Mouse (Mus musculus) cerebellum, adult 9-10 months (tissue): ENCODE measurements at regions not wholly inside any gene's neighbourhood (a gene's known extent, or its start where the extent isn't known, plus 50 kb on each side); places are given as distances from the start of the nearest gene placed in this dataset.
"Not testable (repeated sequence)": the region's sequence is repeated elsewhere in the genome, so short reads cannot be mapped to it uniquely, and the experiment has no call there.

ENCODE experiments used
- DNase-seq: peaks from one replicate; pipeline ENCODE4 v3.0.0; 2022

DNA sequence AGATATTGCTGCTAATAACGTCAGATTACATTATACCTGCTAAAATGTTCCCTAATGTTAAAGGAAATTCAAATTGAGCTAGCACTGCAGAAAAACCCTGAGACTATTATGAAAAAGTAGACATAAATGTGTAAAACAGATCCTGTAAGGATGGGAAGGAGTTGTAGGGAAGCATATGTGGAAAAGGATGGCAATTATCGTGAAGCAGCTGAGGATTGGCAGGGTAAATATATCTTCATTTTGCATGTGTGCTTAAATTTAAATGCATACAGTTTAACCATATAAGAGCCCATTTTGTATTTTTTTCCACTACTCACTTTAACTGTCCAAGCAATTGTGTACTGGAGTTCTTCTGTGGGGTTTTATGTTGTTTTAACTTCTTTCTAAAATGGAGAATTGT lies 1751.9 kb downstream of the Cntnap5b start:
- no peak for DNase-seq

DNA sequence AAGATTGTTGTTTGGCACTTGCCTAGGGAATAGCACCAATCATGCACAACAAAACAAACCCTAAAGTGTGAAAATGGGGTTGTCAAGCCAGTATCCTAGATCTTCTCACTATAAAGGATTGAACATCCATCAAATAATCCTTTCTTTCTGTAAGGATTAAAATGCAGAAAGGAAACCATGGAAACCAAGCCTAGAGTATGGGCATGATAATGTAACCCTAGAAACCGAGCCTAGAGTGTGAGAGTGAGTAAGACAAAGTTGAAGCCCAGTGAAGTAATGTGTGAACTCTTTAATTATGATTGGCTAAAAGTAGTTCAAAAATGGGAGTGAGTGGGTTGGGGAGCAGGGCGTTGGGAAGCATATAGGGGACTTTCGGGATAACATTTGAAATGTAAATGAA lies 1757.4 kb downstream of the Cntnap5b start:
- DNase-seq: no peak

DNA sequence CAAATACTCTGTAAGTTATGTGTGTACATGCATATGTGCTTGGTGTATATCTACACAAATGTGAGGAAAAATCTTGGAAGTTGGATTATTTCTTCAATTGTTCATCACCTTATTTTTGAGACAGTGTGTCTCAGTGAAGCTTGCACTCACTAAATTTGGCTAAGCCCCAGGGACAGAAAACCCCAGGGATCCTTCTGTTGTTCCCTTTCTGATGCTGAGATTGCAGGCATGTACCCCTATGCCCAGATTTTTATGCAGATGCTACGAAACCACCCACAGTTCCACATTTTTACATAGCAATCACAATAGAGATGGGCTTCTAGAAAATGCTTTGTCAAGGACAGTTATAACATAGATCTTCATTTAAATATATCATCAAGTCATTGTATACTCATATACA lies 1799.7 kb downstream of the Cntnap5b start:
- no peak for DNase-seq

DNA sequence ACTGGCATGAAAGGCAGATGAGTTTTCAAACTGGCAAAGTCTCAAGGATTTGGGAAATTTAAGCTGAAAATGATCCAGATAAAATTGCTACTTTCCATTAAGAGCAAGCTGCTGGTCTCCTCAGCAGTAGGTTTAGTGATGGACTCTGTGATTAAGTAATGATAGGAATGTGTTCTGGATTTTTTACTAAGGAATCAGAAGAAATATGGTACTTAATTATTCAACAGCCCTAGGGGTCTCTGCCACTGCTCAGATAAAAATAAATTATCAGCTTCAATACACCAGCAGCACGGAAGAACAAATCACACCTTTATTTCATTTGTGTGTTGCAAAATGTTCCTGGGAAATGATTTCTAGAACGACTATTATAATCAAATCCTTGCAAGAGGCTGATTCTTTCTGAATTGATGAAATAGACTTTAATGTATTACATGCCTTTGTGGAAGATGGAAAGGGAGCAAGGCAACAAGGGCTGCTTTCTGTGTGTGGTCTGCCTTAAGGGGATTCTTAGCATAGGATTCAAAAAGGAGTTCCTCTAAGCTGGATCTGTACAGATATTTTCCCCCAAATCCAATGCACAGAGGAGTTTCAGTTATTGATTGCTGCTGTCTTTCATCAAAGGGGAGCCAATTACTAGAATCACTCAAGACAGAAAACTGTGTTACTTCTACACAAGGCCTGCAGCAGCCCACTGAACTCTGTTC lies 1812.9 kb downstream of the Cntnap5b start:
- no peak for DNase-seq

DNA sequence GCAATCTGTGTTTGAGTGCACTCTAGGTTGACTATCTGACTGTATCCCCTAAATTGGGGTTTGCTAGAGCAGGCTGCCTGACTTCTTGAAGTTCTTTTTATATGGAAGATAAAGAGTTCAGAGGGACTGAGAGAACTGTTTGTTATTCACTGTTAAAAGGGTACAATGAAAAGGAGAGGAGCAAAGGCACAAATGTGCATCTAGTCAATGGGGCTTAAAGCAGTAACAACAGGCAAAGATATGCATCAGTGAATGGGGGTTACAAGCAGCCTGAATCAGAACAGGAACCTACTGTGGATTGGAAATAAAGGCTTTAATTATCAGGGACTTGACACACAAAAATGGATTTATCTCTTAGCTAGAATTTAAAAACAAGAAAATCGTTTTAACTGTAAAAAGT lies 1855.9 kb downstream of the Cntnap5b start:
- no peak for DNase-seq

DNA sequence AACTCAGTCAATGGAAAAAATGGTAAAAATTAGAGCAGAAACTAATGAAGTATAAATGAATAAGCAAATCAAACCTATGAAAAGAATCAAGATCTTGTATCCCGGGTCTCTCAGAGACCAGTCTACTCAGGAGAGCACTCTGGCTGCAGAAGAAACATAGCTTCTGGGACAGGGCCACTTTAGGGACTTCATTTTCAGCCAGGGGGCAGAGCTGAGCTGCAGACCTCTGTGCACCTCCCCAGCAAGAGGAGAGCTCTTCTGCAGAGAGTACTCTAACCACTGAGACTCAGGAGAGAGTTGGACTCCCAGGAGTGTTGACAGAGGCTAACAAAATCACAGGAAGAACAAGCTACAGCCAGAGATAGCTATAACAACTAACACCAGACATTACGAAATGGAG lies 1856.4 kb downstream of the Cntnap5b start:
- DNase-seq: no peak

DNA sequence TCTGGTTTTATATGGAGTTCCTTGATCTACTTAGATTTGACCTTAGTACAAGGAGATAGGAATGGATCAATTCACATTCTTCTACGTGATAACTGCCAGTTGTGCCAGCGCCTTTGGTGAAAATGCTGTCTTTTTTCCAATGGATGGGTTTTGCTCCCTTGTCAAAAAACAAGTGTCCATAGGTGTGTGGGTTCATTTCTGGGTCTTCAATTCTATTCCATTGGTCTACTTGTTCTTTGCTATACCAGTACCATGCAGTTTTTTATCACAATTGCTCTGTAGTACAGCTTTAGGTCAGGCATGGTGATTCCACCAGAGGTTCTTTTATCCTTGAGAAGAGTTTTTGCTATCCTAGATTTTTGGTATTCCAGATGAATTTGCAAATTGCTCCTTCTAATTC lies 1891.7 kb downstream of the Cntnap5b start:
- not testable (repeated sequence) for DNase-seq

DNA sequence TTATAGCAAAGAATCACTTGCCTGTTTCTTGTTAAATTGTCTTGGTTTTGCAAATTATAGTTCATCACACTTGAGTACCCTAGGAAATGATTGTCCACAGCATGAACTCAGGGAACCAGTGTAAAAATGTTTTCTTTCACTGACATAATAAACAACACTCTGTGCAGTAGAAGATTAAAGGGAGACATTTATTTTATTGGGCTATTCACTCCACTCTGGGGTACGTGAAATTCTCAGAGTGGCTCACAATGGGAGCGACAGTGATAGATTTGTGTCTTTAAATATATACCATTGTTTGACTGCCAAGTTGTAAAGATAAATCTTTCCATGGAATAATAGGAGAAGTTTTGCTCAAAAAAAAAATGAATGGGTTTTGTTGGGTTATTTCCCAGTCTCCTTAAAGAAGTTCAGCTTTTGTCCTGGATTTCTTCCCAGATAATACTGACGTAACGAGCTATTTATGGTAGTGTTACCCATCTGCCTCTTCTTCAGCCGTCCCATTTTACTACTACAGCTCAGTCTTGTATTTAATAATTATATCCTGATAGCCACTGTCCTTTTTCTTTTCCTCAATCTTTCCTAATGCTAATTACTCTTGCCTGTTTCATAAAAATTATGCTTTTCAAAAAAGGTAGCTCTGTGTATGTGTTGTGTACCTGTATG lies 1911.3 kb downstream of the Cntnap5b start:
- DNase-seq: peak; percentile 1

DNA sequence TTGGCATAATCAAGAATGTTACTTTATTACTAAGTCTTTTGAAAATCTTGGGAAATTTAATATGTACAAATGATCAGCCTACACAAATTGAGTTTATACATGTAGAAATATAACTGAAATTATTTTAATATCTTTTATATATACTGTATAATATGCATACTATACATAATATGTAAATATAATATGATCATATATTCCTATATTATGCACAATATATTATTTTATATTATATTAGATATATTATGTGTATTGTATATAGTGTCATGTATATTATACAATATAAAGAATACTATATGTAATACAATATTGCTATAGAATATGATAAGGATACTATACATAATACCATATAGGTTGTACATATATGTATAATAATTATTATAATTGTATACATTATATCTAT lies 1912.4 kb downstream of the Cntnap5b start:
- no peak for DNase-seq
